Mouse (Mus musculus) ES-Bruce4 (cell line): ENCODE results near the gene Lemd1.

Experiments
- CTCF ChIP-seq: IDR thresholded peaks from one replicate; pipeline ENCODE4 v1.8.1; 2011; ENCODE audit warnings: low read depth, low read length
- EP300 ChIP-seq: IDR thresholded peaks from 2 replicates; pipeline ENCODE4 v1.6.1; 2011; ENCODE audit warnings: low read depth, low read length; ENCODE audit not compliant: insufficient read depth

DNA sequence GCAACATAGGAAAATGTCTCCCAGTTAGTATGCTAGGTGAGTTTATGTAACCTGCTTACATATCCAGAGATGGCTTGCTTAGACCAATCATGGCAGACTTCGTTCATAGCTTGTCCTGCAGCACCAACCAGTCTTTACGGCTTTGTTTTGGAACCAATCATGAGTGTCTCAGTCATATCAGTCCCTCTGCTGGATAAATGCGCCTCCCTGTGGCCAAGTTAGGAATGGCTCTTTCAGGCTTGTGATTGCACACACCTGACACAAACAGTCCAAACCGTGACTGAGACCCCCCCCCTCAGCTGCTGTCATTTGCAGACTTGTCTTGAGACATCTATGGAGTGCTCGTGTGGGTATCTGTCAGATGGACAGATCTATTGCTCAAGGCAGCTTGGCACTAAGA, 69.8 kb downstream of the Lemd1 start:
- peak; percentile 59 for TF ChIP-seq CTCF
- no peak for TF ChIP-seq EP300
